Mouse (Mus musculus): ENCODE results near the gene Tff3. TPM values are rescaled to one million over a fixed set of nuclear protein-coding genes. Genes with fewer than 3 reads are reported as not detected.

Gene Tff3
- polyA plus RNA-seq (2012; rRNA removed): not detected in 2 replicates

DNA sequence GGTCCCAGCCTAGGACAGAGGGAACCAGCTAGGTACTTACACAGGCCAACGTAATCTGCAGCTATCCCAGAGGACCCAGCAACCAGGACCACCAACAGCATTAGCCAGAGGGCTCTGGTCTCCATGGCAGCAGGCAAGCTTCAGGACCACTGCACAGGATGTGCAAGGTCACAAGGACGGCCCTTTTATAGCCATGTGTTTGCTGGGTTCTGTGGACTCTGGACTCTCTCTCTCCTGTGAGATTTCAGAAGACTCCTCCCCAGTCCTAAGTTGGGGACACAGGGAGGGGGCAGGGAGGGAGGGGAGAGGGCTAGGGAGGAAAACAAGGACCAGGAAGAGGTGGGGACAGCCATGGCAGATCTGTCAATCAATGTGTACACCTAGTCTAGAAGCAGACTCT, at the start of gene Tff3:
Gene Tff3 (minus strand): TSS at position 195 of the 400 bp plus-strand sequence.
- Histone ChIP-seq H3K27me3 (replicated peaks; ENCODE audit: control insufficient read depth, insufficient read depth, low read length) (no peaks in the 10 kb centered on the region), H3K36me3 (ENCODE audit: control insufficient read depth, insufficient read depth, low read length) (no peaks in the 10 kb centered on the region), H3K27ac (ENCODE audit: insufficient read depth, low read depth, low read length) (no peak within 1 kb of the TSS), H3K4me1 (ENCODE audit: control insufficient read depth, insufficient read depth, low read length) (no peaks in the 10 kb centered on the region), H3K4me3 (ENCODE audit: insufficient read depth, low read depth, low read length) (no peak within 1 kb of the TSS)
- TF ChIP-seq POLR2A (IDR thresholded peaks at IDR 0.05; ENCODE audit: low read depth, low read length) (no peak), CTCF (conservative IDR thresholded peaks at IDR 0.05; ENCODE audit: insufficient read depth, insufficient read length, low read depth, low read length) (no peak)
- WGBS: 17% methylated on average over 2 of the region's 2 CpGs
- no peak for DNase-seq

DNA sequence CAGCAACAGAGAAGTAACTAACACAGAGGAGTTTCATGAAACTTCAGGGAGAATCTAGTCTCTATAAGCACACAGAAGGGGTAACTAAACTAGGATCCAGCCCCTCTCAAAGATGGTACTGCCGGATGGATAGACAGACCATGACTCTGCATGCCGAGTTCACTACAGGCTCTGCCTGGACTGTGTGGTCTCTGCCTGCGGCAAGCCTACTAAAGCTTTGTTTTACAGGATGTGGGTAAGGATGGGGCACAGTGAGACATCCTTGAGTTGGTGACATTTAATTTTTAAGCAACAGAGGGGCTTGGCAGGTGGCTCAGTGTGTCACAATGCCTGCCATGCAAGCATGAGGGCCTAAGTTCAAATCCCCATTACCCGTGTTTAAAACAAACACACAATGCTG, 46.9 kb upstream of the Tff3 start:
- DNase-seq: no peak
- H3K27ac ChIP-seq (ENCODE audit: insufficient read depth, low read depth, low read length): no peak overlapping the region
- no peaks in the 10 kb centered on the region for H3K4me1 ChIP-seq (ENCODE audit: control insufficient read depth, insufficient read depth, low read length)
- 88% methylated on average over 4 of the region's 4 CpGs for WGBS
- H3K27me3 ChIP-seq (replicated peaks; ENCODE audit: control insufficient read depth, insufficient read depth, low read length): no peaks in the 10 kb centered on the region
- no peak overlapping the region for H3K4me3 ChIP-seq (ENCODE audit: insufficient read depth, low read depth, low read length)
- TF ChIP-seq POLR2A (IDR thresholded peaks at IDR 0.05; ENCODE audit: low read depth, low read length): no peak
- no peak for TF ChIP-seq CTCF (conservative IDR thresholded peaks at IDR 0.05; ENCODE audit: insufficient read depth, insufficient read length, low read depth, low read length)
- no peaks in the 10 kb centered on the region for H3K36me3 ChIP-seq (ENCODE audit: control insufficient read depth, insufficient read depth, low read length)

DNA sequence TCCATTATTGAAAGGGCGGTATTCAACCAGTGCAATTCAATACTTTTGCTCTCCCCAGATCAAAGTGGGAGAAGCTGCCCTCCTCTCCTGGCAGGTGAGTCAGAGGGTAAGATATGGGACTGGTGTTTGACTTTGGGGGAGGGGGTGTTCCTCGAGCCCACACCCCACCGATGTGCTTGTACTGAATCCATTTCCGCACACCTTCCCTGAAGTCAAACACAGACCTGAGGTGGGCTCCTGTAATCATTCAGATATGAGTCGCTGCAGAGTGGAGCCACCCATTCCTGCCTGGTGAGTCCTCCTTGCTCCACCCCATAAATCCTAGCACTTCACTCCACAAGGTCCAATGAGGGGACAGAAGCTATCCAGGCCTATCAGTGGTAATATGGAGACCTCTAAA, 40.4 kb upstream of the Tff3 start:
- Histone ChIP-seq H3K36me3 (ENCODE audit: control insufficient read depth, insufficient read depth, low read length) (no peaks in the 10 kb centered on the region), H3K27me3 (replicated peaks; ENCODE audit: control insufficient read depth, insufficient read depth, low read length) (no peaks in the 10 kb centered on the region), H3K4me3 (ENCODE audit: insufficient read depth, low read depth, low read length) (no peak overlapping the region), H3K4me1 (ENCODE audit: control insufficient read depth, insufficient read depth, low read length) (no peaks in the 10 kb centered on the region), H3K27ac (ENCODE audit: insufficient read depth, low read depth, low read length) (no peak overlapping the region)
- no peak for TF ChIP-seq POLR2A (IDR thresholded peaks at IDR 0.05; ENCODE audit: low read depth, low read length)
- no peak for TF ChIP-seq CTCF (conservative IDR thresholded peaks at IDR 0.05; ENCODE audit: insufficient read depth, insufficient read length, low read depth, low read length)
- no peak for DNase-seq
- 82% methylated on average over 5 of the region's 5 CpGs for WGBS

DNA sequence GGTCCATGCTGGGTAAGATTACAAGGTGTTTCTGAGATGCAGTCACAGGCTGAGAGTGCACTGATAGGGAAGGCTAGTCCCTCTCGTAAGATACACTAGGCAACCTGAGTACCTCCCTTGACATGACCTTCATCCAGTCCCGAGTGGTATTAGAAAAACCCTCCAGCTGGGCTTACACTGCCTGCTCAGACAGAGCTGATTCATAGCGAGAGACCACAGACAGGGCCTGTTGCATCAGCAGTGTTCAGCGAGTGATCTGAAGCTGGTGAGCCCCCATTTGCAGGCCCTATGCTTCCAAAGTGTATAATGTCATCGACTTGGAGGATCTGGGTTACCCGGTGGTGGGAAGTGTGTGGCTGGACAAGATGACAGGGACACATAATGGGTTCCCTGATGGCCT, 35.7 kb upstream of the Tff3 start, which contains the start of gene Tff1:
Gene Tff1 (minus strand): TSS at position 151 of the 400 bp plus-strand sequence.
- H3K36me3 ChIP-seq (ENCODE audit: control insufficient read depth, insufficient read depth, low read length): no peaks in the 10 kb centered on the region
- TF ChIP-seq POLR2A (IDR thresholded peaks at IDR 0.05; ENCODE audit: low read depth, low read length) (no peak), CTCF (conservative IDR thresholded peaks at IDR 0.05; ENCODE audit: insufficient read depth, insufficient read length, low read depth, low read length) (no peak)

DNA sequence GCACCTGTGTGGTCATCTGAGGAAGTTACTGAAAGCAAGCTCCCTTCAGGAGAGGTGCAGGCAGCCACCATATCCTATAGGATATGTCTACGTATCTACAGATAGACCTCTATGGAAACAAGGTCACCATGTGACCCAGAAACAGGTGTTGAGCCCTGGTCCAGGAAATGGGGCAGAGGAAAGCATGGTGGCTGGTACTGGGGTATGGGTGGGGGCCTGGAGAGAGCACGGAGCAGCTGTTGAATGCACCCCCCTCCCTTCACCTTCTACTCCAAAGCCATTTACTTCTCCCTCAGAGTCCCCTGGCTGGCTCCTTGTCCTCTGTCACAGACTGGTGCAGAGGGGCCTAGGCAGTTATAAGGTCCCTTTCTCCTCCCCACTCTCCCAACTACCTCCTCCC, 34.4 kb upstream of the Tff3 start:
- no peak for DNase-seq
- WGBS: 94% methylated on average over 2 of the region's 2 CpGs
- H3K36me3 ChIP-seq (ENCODE audit: control insufficient read depth, insufficient read depth, low read length): no peaks in the 10 kb centered on the region
- H3K27me3 ChIP-seq (replicated peaks; ENCODE audit: control insufficient read depth, insufficient read depth, low read length): no peaks in the 10 kb centered on the region
- H3K4me1 ChIP-seq (ENCODE audit: control insufficient read depth, insufficient read depth, low read length): peaks cover 11% of the 10 kb centered on the region; the same call in 1 of the 2 replicates
- no peak overlapping the region for H3K4me3 ChIP-seq (ENCODE audit: insufficient read depth, low read depth, low read length)
- no peak overlapping the region for H3K27ac ChIP-seq (ENCODE audit: insufficient read depth, low read depth, low read length)
- TF ChIP-seq POLR2A (IDR thresholded peaks at IDR 0.05; ENCODE audit: low read depth, low read length) (no peak), CTCF (conservative IDR thresholded peaks at IDR 0.05; ENCODE audit: insufficient read depth, insufficient read length, low read depth, low read length) (no peak)

More for the DNA sequence above, 35.7 kb upstream of the Tff3 start, which contains the start of gene Tff1:
- H3K4me1 ChIP-seq (ENCODE audit: control insufficient read depth, insufficient read depth, low read length): peaks cover 7% of the 10 kb centered on the region; the same call in 1 of the 2 replicates
- no peak within 1 kb of the TSS for H3K4me3 ChIP-seq (ENCODE audit: insufficient read depth, low read depth, low read length)
- no peak within 1 kb of the TSS for H3K27ac ChIP-seq (ENCODE audit: insufficient read depth, low read depth, low read length)
- no peak for DNase-seq
- 82% methylated on average over 6 of the region's 6 CpGs for WGBS
- H3K27me3 ChIP-seq (replicated peaks; ENCODE audit: control insufficient read depth, insufficient read depth, low read length): no peaks in the 10 kb centered on the region

DNA sequence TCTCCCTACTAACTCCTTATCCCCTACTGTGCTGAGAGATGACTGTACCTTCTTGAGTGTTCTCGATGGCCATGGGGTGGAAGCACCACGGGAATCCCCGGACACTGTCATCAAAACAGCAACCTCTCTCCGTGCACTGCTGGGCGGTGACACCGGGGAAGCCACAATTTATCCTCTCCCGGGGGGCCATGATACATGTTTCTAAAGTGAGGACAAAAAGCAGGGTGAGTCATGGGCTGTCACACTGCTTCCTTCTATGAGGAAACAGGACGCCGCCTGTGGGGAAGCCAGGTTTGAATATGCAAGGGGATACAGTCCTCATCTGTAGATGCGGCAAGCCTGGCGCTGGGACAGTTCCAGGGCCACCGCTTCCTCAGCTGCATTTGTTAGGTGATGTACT, 33.2 kb upstream of the Tff3 start:
- Histone ChIP-seq H3K4me3 (ENCODE audit: insufficient read depth, low read depth, low read length) (no peak overlapping the region), H3K36me3 (ENCODE audit: control insufficient read depth, insufficient read depth, low read length) (no peaks in the 10 kb centered on the region), H3K27ac (ENCODE audit: insufficient read depth, low read depth, low read length) (no peak overlapping the region), H3K4me1 (ENCODE audit: control insufficient read depth, insufficient read depth, low read length) (peaks cover 11% of the 10 kb centered on the region; the same call in 1 of the 2 replicates), H3K27me3 (replicated peaks; ENCODE audit: control insufficient read depth, insufficient read depth, low read length) (no peaks in the 10 kb centered on the region)
- TF ChIP-seq CTCF (conservative IDR thresholded peaks at IDR 0.05; ENCODE audit: insufficient read depth, insufficient read length, low read depth, low read length) (no peak), POLR2A (IDR thresholded peaks at IDR 0.05; ENCODE audit: low read depth, low read length) (no peak)
- 67% methylated on average over 12 of the region's 12 CpGs for WGBS
- DNase-seq: no peak

DNA sequence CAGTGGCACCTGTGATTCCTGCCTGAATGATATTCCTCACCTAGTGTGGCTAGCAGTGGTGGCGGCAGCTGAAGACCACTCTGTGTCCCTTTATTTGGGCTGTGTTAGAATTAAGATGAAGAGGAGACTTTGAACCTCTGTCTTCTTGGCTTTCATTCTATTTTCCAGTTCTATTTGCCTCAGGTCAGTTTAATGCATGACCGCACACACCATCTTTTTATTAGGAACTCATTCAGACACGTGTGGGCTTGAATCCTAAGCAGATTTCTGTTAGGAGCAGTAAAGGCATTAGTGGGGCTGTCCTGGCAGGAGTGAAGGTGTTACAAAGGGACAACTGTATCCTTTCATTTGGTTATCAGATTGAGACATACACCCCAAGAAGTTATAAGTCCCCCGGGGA, 30.8 kb upstream of the Tff3 start:
- DNase-seq: peak; percentile 72
- H3K27ac ChIP-seq (ENCODE audit: insufficient read depth, low read depth, low read length): peak overlapping the region; percentile 80
- H3K27me3 ChIP-seq (replicated peaks; ENCODE audit: control insufficient read depth, insufficient read depth, low read length): no peaks in the 10 kb centered on the region
- WGBS: 47% methylated on average over 4 of the region's 4 CpGs
- peaks cover 11% of the 10 kb centered on the region; the same call in 1 of the 2 replicates for H3K4me1 ChIP-seq (ENCODE audit: control insufficient read depth, insufficient read depth, low read length)
- no peaks in the 10 kb centered on the region for H3K36me3 ChIP-seq (ENCODE audit: control insufficient read depth, insufficient read depth, low read length)
- no peak for TF ChIP-seq POLR2A (IDR thresholded peaks at IDR 0.05; ENCODE audit: low read depth, low read length)
- TF ChIP-seq CTCF (conservative IDR thresholded peaks at IDR 0.05; ENCODE audit: insufficient read depth, insufficient read length, low read depth, low read length): no peak
- H3K4me3 ChIP-seq (ENCODE audit: insufficient read depth, low read depth, low read length): no peak overlapping the region
